Mouse (Mus musculus) megakaryocyte, embryonic 14.5 days (primary cell): ENCODE measurements around the gene Baiap2l1.

ENCODE experiments used
- FLI1 ChIP-seq: IDR thresholded peaks from 2 replicates; pipeline ENCODE4 v1.6.1; 2012; ENCODE audit warnings: low read length, inconsistent platforms, mixed read lengths
- GATA1 ChIP-seq: IDR thresholded peaks from 3 replicates; pipeline ENCODE4 v1.6.1; 2012; ENCODE audit warnings: mixed read lengths, low read length, inconsistent platforms, borderline replicate concordance

DNA sequence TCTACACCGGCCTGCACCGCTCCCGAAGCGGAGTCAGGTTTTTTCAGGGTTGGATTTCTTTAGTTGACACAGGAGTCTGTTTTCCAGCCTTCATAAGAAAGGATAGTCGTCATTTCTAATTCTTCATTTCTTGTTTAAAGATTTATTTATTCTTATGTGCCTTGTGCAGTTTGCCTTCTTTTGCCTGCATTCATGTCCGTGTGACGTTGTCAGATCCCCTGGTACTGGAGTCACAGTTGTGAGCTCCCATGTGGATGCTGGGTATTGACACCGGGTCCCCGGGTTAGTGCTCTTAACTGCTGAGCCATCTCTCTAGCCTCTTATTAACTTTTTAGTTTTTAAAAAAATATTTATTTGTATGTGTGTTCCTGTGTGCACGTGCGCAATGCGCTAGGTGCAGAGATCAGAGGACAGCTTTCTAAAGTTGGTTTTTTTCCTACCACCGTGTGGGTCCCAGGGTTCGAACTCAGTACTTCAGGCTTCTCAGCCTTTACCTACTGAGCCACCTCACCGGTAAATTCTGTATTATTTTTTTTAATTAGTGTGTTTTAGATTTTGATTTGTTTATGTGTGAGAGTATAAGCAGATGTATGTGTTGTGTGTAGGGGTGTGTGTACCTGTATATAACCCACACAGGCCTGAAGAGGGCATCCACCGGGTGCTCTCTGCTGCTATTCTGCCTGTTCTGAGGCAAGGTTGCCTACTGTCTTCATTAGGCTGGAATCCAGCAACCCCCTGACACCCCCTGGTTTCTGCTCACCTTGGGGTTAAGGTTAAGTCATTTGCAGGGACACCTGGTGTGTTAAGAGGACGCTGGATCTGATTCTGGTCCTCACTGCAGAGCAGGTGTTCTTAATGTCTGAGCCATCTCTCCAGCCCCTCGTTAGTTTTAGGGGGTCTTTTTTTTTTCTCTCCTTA is 133.8 kb downstream of the Baiap2l1 start:
- TF ChIP-seq GATA1 = no peak
- no peak for TF ChIP-seq FLI1
